Mouse (Mus musculus): ENCODE measurements around the gene Mcu. TPM values are rescaled to one million over a fixed set of nuclear protein-coding genes. Genes with fewer than 3 reads are reported as not detected.

The Mcu gene
- polyA plus RNA-seq, 1 experiment from 2014 or later: 28.3 TPM

DNA sequence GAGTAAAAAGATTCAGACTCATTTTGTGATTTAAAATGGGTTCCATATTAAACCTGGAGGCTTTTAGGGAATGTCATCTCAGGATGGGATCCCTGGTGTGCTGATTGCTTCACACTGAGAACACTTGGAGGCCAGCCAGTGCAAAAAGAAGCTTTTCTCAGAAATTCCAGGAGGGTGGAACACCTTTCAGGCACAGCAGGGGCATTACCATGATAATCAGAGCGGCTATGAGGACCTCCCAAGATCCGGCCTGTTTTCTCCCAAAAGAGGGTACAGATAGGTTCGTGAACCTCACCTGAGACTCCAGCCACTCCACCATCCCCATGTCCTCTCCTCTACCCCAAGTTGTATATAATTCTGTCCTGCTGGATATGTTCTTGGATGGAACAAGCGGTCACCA, 57.9 kb downstream of the Mcu start:
- Histone ChIP-seq H3K27ac (no peak overlapping the region), H3K36me3 (no peaks in the 10 kb centered on the region), H3K27me3 (ENCODE audit: low read depth, poor library complexity, severe bottlenecking) (no peaks in the 10 kb centered on the region), H3K9me3 (replicated peaks) (no peaks in the 10 kb centered on the region), H3K4me1 (peaks cover 18% of the 10 kb centered on the region), H3K4me3 (no peak overlapping the region)
- WGBS: 83% methylated on average over 4 of the region's 4 CpGs
- DNase-seq (ENCODE audit: low spot score): no peak

DNA sequence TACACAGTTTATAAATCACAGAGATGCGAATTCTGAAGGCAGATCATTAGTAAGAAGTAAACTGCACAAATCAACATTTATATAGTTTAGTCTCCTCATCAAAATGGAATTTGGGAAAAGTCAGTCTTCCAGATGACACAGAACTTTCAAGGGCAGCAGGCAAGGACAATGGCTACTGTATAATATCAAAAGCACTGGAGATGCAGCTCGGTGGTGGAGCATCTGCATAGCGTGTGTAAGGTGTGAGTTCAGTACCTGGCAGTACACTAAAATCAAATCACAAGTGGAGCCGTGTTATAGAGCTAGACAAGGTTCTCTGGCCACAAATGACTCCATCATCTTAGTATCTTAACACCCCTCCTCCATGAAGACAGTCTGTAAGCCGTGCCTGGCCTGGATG, 58.3 kb downstream of the Mcu start:
- no peaks in the 10 kb centered on the region for H3K9me3 ChIP-seq (replicated peaks)
- no peaks in the 10 kb centered on the region for H3K36me3 ChIP-seq
- H3K27ac ChIP-seq: no peak overlapping the region
- H3K4me1 ChIP-seq: peaks cover 18% of the 10 kb centered on the region
- H3K27me3 ChIP-seq (ENCODE audit: low read depth, poor library complexity, severe bottlenecking): no peaks in the 10 kb centered on the region
- H3K4me3 ChIP-seq: no peak overlapping the region
- 92% methylated on average over 5 of the region's 5 CpGs for WGBS
- no peak for DNase-seq (ENCODE audit: low spot score)

- no peak for DNase-seq (ENCODE audit: low spot score)
- Histone ChIP-seq H3K4me3 (no peak overlapping the region), H3K4me1 (peaks cover 8% of the 10 kb centered on the region), H3K27me3 (ENCODE audit: low read depth, poor library complexity, severe bottlenecking) (no peaks in the 10 kb centered on the region), H3K36me3 (no peaks in the 10 kb centered on the region), H3K27ac (peak overlapping the region; percentile 30; the same call in 1 of the 2 replicates), H3K9me3 (replicated peaks) (no peaks in the 10 kb centered on the region)
- WGBS: 40% methylated on average over 5 of the region's 5 CpGs
Measured at GRCm38 (mm10) chr10:59556541-59556940, 60.0 kb downstream of the Mcu start.

GRCm38 (mm10) chr10:59554243-59554642, 62.2 kb downstream of the Mcu start:
- Histone ChIP-seq H3K4me3 (no peak overlapping the region), H3K4me1 (peaks cover 11% of the 10 kb centered on the region), H3K36me3 (no peaks in the 10 kb centered on the region), H3K27me3 (ENCODE audit: low read depth, poor library complexity, severe bottlenecking) (no peaks in the 10 kb centered on the region), H3K9me3 (replicated peaks) (no peaks in the 10 kb centered on the region), H3K27ac (no peak overlapping the region)
- no peak for DNase-seq (ENCODE audit: low spot score)
- WGBS: 94% methylated on average over 1 of the region's 1 CpGs

DNA sequence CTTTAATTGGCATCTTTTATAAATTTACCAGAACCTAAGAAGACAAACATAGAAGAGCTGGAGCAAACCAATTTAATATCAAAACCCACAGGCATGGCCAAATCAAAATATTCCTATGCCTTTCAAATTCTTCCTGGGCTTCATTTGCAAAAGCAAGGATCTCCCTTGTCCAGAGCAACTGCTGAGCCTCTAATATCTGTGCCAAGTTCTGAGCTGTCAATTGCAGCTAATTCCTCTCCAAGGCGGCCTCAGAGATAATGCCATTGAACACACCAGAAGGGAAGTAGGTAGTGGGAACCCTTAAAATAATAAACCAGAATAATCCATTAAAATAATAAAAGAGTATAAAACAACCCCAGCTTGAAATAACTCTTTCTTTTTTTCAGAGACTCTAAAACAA, 64.0 kb downstream of the Mcu start:
- 0 out of 2 replicates have a peak, but pooled peaks cover under 1% of the 10 kb centered on the region for H3K9me3 ChIP-seq (replicated peaks)
- no peak for DNase-seq (ENCODE audit: low spot score)
- WGBS: 87% methylated on average over 1 of the region's 1 CpGs
- H3K4me3 ChIP-seq: no peak overlapping the region
- peaks cover under 1% of the 10 kb centered on the region; the same call in 1 of the 2 replicates for H3K36me3 ChIP-seq
- H3K27ac ChIP-seq: no peak overlapping the region
- H3K4me1 ChIP-seq: peaks cover 11% of the 10 kb centered on the region
- no peaks in the 10 kb centered on the region for H3K27me3 ChIP-seq (ENCODE audit: low read depth, poor library complexity, severe bottlenecking)

- no peak for DNase-seq (ENCODE audit: low spot score)
- Histone ChIP-seq H3K4me1 (peaks cover 3% of the 10 kb centered on the region; the same call in 1 of the 2 replicates), H3K27ac (no peak overlapping the region), H3K9me3 (replicated peaks) (0 out of 2 replicates have a peak, but pooled peaks cover 6% of the 10 kb centered on the region), H3K27me3 (ENCODE audit: low read depth, poor library complexity, severe bottlenecking) (no peaks in the 10 kb centered on the region), H3K4me3 (no peak overlapping the region), H3K36me3 (peaks cover 7% of the 10 kb centered on the region)
- 69% methylated on average over 11 of the region's 11 CpGs for WGBS
Measured at GRCm38 (mm10) chr10:59548768-59549333, 67.6 kb downstream of the Mcu start.

GRCm38 (mm10) chr10:59548211-59548610, 68.3 kb downstream of the Mcu start:
- Histone ChIP-seq H3K36me3 (peaks cover 7% of the 10 kb centered on the region), H3K4me3 (no peak overlapping the region), H3K27me3 (ENCODE audit: low read depth, poor library complexity, severe bottlenecking) (no peaks in the 10 kb centered on the region), H3K27ac (no peak overlapping the region), H3K4me1 (peaks cover 3% of the 10 kb centered on the region; the same call in 1 of the 2 replicates), H3K9me3 (replicated peaks) (0 out of 2 replicates have a peak, but pooled peaks cover 6% of the 10 kb centered on the region)
- WGBS: 76% methylated on average over 6 of the region's 6 CpGs
- no peak for DNase-seq (ENCODE audit: low spot score)

DNA sequence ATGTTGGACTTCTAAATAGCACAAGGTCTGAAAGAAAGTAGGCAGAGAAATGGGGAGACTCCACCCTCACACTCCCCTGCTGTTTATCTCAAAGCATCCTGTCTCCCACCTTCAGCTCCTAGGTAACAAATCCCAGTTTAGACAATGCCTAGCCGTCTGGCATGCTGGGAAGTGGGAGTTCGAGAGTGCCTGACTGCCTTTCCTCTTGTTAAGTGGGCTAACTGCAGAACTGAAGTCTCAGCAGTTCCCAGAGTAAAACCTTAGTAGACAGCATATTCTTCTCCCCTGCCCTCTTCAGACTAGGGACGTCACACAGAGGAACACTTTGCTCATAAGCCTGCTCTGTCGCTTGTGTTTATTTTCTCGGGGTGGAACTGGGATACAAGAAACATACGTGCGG, 69.1 kb downstream of the Mcu start:
- 60% methylated on average over 7 of the region's 7 CpGs for WGBS
- DNase-seq (ENCODE audit: low spot score): no peak
- H3K4me1 ChIP-seq: peaks cover 3% of the 10 kb centered on the region; the same call in 1 of the 2 replicates
- no peak overlapping the region for H3K4me3 ChIP-seq
- H3K36me3 ChIP-seq: peaks cover 7% of the 10 kb centered on the region
- H3K27me3 ChIP-seq (ENCODE audit: low read depth, poor library complexity, severe bottlenecking): no peaks in the 10 kb centered on the region
- H3K9me3 ChIP-seq (replicated peaks): 0 out of 2 replicates have a peak, but pooled peaks cover 6% of the 10 kb centered on the region
- H3K27ac ChIP-seq: no peak overlapping the region

DNA sequence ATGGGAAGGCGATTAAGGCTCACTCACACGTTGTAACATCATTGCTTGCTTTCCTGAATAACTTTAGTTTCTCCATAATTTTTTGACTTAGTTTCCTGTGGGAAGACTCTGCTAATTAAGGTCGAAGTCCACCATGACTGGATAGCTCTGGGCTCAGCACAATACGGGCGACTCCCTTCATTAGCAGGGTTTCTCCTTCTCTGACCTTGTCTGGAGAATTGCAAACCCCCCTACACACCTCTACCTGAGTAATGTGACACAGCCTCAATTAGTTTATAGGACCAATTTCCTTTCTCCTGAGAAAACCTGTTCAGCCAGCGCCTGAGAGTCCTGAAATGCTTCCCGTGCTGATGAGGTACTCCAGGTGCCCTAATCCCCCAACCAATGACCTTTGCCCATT, 71.3 kb downstream of the Mcu start:
- DNase-seq (ENCODE audit: low spot score): no peak
- Histone ChIP-seq H3K27ac (no peak overlapping the region), H3K9me3 (replicated peaks) (0 out of 2 replicates have a peak, but pooled peaks cover 6% of the 10 kb centered on the region), H3K4me3 (no peak overlapping the region), H3K27me3 (ENCODE audit: low read depth, poor library complexity, severe bottlenecking) (no peaks in the 10 kb centered on the region), H3K36me3 (peaks cover 7% of the 10 kb centered on the region), H3K4me1 (peaks cover under 1% of the 10 kb centered on the region; the same call in 1 of the 2 replicates)
- 88% methylated on average over 7 of the region's 7 CpGs for WGBS

DNA sequence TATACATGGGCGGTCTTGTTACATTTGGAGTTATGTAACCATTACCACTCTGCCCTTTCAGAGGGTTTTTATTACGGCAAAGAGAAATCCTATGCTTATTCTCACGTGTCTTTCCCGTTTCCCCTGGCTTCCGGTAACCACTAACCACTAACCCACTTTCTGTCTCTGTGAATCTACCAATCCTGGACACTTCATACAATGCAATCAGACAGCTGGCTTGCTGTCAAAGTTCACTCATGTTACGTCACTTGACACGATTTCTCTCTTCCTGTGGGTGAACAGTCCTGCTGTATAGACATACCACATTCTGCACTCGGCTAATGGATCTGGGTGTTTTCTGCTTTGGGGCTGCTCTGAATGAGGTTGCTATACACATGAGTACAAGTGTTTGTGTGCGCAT, 73.1 kb downstream of the Mcu start:
- Histone ChIP-seq H3K4me3 (no peak overlapping the region), H3K36me3 (peaks cover 7% of the 10 kb centered on the region), H3K27me3 (ENCODE audit: low read depth, poor library complexity, severe bottlenecking) (no peaks in the 10 kb centered on the region), H3K4me1 (peaks cover 13% of the 10 kb centered on the region), H3K27ac (no peak overlapping the region), H3K9me3 (replicated peaks) (0 out of 2 replicates have a peak, but pooled peaks cover 6% of the 10 kb centered on the region)
- no peak for DNase-seq (ENCODE audit: low spot score)
- WGBS: 90% methylated on average over 9 of the region's 9 CpGs

GRCm38 (mm10) chr10:59541466-59541865, 75.0 kb downstream of the Mcu start:
- 84% methylated on average over 11 of the region's 11 CpGs for WGBS
- H3K27ac ChIP-seq: no peak overlapping the region
- DNase-seq (ENCODE audit: low spot score): no peak
- H3K27me3 ChIP-seq (ENCODE audit: low read depth, poor library complexity, severe bottlenecking): no peaks in the 10 kb centered on the region
- no peak overlapping the region for H3K4me3 ChIP-seq
- peaks cover 13% of the 10 kb centered on the region for H3K4me1 ChIP-seq
- 0 out of 2 replicates have a peak, but pooled peaks cover 3% of the 10 kb centered on the region for H3K9me3 ChIP-seq (replicated peaks)
- H3K36me3 ChIP-seq: peaks cover 4% of the 10 kb centered on the region

DNA sequence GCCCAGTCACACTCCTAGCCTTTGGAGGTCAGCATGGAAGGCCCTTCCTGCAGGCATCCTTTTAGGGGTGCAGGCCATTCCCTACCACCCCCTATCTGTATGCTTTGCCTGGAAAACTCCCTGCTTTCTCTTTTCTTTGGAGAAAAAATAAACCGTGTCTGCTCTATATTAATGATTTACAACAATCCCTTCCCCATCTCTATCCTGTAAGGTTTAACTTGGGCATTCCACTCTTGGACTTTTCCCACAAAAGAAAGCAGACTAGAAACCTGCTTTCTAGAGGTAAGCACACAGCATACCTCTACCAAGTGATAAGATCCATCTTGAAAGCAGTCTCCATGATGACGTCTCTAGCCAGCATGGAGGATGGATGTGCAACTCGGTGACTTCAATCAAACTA, 75.9 kb downstream of the Mcu start:
- no peaks in the 10 kb centered on the region for H3K27me3 ChIP-seq (ENCODE audit: low read depth, poor library complexity, severe bottlenecking)
- DNase-seq (ENCODE audit: low spot score): no peak
- 88% methylated on average over 3 of the region's 3 CpGs for WGBS
- no peak overlapping the region for H3K4me3 ChIP-seq
- peaks cover 13% of the 10 kb centered on the region for H3K4me1 ChIP-seq
- no peaks in the 10 kb centered on the region for H3K36me3 ChIP-seq
- H3K9me3 ChIP-seq (replicated peaks): no peaks in the 10 kb centered on the region
- H3K27ac ChIP-seq: no peak overlapping the region

DNA sequence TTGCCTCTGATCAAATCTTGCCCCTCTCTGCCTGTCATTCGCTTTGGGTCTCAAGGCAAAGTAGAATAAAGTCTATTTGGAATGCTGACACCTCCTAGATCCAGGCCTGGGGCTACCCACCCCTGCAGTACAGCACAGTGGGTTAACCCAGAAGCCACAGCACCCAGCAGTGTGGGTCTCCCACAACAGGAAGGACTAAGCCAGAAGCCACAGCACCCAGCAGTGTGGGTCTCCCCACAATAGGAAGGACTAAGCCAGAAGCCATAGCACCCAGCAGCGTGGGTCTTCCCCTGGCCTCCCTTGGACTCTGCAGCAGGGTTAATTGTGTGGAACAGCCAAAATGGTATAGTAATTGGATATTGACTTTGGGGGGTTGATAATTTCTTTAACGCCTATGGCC, 76.4 kb downstream of the Mcu start:
- no peak for DNase-seq (ENCODE audit: low spot score)
- no peaks in the 10 kb centered on the region for H3K9me3 ChIP-seq (replicated peaks)
- no peak overlapping the region for H3K27ac ChIP-seq
- H3K4me1 ChIP-seq: peaks cover 13% of the 10 kb centered on the region
- no peaks in the 10 kb centered on the region for H3K36me3 ChIP-seq
- H3K27me3 ChIP-seq (ENCODE audit: low read depth, poor library complexity, severe bottlenecking): no peaks in the 10 kb centered on the region
- H3K4me3 ChIP-seq: no peak overlapping the region
- WGBS: 78% methylated on average over 3 of the region's 3 CpGs

GRCm38 (mm10) chr10:59539533-59539875, 77.0 kb downstream of the Mcu start:
- Histone ChIP-seq H3K36me3 (no peaks in the 10 kb centered on the region), H3K4me1 (peaks cover 13% of the 10 kb centered on the region), H3K27ac (0 out of 2 replicates have a peak overlapping the region, but pooled peaks have one; percentile 47), H3K9me3 (replicated peaks) (no peaks in the 10 kb centered on the region), H3K4me3 (peak overlapping the region; percentile 45), H3K27me3 (ENCODE audit: low read depth, poor library complexity, severe bottlenecking) (no peaks in the 10 kb centered on the region)
- 3% methylated on average over 12 of the region's 12 CpGs for WGBS
- peak; percentile 69 for DNase-seq (ENCODE audit: low spot score)

All from limb, embryonic 10.5 days (tissue).